Mouse (Mus musculus): ENCODE data around the gene Dct.

Dct gene

DNA sequence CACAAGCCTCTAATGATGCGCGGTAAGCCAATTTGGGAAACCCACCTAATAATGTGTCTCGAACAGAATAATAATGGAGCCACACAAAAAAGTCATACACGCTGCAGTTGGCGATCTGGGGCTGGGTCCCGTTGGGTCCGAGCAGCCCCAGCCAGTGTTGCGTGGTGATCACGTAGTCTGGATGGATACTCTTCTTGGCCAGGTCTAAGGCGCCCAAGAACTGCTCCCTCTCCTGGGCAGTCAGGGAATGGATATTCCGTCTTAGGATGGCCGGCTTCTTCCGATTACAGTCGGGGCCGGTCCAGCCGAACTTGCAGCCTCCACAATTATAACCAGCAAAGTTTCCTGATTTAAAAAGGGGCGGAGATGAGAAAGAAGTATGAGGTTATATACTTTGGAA, 9.1 kb downstream of the Dct start:
- DNase-seq (ENCODE audit: low read depth, low spot score): no peak

DNA sequence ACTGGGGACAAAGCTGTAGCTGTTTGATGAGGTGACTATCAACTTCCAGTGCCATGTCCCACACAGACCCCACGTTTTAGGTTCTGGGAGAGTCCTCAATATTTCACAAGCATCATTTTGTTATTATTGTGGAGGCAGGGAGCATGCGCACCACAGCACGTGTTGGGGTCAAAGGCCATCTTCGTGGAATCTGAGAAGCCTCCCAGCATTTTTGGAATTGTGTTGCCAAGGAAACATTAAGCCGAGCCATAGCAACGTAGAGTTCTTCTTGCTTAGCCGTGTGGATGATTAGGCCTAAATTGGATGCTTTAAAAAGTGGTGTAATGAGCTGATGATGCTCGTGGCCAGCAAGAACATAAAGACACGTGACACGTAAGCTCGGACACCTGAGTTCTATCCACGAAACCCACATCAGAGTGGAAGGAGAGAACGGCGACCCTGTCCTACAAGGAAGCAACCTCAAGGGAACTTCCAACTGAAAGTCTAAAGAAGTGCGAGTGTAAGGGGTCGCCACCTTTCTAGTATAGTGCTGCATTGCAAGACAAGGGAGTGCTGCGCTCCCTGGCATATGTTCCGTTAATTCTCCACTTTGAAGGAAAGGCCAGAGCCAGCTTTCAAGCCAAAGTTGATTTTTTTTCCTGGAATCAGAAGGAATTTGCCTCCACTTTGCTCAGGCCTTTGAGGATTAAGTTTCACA, 9.8 kb downstream of the Dct start:
- DNase-seq (ENCODE audit: low read depth, low spot score): no peak

DNA sequence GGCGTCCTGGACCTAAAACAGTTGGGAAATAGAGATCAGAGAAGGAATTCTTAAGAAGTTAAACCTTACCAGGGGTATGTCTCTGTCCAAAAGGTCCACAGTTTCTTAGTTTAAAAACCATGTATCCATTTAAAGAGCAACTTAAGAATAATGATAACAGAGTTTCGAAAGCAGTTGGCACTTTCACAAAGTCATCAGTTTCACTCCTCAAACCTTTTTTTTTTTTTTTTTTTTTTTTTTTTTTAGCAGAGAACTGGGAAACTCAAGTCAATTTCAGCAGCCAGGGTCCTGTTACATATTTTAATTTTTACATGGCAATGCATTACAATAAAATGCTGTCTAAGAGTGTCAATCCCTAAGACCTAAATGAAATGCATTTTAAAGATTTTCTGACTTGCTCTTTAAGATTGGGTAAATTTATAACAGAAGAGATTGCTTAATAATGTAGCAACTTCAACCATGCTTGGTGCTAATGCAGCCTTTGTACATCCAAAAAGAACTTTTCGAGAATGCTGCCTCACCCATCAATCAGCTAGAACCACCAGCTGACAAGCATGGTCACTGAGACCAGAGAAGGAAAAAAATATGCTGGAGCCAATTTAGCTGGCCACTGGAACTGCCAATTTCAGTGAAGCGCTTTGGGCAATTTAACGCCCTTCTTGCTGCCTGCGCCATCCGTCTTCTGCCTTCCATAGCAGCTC, 11.3 kb downstream of the Dct start:
- DNase-seq (ENCODE audit: low read depth, low spot score): no peak

DNA sequence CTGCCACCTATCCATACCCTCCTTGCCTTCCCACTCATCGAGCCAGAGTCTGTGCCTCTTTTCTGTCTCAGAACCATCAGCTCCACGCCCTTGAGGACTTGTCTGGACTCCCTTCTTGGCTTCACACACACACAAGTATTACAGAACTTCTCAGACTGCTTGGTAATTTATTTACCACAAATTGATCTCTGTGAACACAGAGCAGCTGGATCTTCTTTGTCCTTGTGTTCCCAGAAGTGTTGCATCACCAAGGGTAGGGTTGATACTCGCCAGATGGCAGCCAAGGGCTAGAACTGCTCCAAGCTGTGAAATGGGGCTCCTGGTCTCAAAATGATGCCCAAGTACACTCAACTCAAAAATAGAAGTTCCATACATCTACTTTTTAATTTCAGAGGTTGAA, 13.0 kb downstream of the Dct start:
- DNase-seq (ENCODE audit: low read depth, low spot score): peak; percentile 29

DNA sequence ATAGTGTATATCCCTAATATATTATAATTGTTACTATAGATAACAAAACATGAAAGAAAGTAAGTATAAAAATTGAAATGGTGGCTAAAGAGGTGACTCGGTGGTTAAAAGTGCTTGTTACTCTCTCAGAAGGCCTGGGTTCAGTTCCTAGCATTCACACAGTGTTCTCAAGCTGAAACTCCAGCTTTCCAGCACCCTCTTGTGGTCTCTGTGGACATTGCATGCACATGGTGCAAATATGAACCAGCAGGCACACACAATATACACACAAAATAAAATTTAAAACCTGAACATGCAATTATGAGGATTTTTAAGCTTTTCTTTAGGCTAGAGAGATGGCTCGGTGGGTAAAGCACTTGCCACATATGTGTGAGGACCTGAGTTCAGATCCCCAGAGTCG, 24.5 kb downstream of the Dct start:
- DNase-seq (ENCODE audit: low read depth, low spot score): no peak

DNA sequence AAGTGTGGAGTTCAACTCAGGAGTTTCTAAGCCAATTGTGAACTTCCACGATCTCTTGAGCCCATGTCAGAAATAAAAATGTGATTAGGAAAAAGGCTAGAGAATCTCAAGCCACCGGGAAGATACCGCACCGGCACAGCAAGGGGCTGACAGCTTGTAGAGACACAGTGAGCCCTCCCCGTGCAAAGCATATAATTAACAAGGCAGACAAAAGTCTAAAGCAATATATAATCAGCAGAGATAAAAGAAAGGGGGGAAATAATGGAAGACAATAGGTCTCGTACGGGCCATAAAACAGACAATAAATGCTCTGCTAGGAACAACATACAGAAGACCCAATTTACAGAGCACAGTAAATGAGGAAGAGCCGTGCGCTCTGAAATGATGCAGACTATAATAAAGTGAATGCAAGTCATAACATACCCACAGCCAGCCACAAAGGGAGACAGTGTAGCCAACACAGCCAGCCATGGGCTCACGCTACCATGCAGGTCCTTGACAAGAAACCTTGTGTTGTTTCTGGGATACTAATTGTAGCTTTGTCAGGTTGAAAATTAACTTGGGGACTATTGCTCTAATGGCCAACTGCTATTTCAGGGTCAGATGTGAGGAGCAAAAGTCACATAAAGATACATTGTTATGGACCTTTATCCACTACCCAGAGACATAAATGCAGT, 30.0 kb downstream of the Dct start:
- no peak for DNase-seq (ENCODE audit: low read depth, low spot score)

DNA sequence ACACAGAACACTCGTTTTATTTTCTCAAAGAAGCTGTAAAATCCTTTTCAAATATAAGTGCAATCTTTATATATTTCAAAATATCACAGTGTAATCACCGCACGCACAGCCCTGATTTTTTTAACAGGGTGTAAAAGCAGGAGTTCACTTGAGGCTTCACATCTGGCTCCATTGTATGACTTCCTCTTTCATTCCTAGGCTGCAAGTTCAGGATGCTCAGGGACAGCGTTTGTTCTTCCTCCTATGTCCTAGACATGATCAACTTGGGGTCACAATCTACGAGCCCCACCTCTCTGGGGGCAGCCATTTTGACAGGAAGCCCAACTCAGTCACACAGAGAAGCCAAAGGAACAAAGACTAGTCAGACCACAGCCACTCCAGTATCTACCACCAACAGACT, 32.7 kb downstream of the Dct start:
- no peak for DNase-seq (ENCODE audit: low read depth, low spot score)

DNA sequence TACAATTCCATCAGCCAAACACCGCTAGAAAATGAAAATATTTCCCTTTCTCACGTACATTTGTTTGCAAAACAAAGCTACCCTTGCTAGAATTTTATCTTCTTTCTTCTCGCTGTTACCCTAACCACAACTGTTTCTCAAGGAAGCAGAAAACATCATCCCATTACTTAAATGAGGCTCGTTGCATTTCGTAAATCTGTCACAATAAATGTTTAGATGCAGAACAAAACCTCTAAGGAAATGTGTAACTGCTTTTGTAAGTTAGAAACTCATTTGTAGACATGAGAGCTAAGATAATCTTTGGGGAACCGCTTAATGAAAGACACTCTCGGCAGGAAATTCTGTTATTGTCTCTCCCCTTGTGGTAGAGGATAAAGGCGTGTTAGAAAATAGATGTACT, 38.8 kb downstream of the Dct start:
- no peak for DNase-seq (ENCODE audit: low read depth, low spot score)

DNA sequence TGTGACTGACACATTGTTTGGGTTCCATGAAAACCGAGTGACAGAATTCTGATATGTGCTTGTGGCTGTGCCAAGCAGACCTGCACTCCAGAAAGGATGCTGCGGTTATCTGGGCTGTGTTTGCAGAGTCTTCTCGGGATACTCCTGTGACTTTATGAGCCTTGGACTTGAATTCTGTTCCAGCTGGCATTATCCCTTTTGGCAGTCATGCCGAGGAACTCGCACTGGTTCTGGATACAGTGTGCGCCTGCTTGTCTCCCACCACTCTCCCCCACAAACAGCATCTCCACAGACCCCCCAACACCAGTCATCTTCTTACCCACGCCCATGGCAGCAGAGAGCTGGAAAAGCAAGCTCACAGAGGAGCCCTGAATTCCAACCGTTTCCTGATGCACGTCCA, 42.5 kb downstream of the Dct start:
- no peak for DNase-seq (ENCODE audit: low read depth, low spot score)

DNA sequence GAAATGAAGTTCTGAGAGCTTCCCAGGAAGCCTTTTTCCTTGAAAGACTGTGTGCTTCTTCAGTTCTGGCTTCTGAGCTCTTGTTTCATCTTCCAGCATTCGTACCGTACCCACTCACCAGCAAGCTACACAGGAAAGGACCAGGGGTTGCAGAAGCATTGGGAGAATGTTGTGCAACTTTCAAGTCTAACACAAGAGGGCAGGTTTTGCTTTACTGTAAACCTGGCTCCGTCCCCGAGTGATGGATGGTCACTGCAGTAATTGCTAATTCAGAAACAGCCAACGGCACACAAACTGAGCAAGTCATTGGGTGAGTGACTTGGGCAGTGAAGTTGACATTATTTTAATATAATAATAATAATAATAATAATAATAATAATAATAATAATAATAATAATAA, 46.3 kb downstream of the Dct start:
- DNase-seq (ENCODE audit: low read depth, low spot score): peak; percentile 25

DNA sequence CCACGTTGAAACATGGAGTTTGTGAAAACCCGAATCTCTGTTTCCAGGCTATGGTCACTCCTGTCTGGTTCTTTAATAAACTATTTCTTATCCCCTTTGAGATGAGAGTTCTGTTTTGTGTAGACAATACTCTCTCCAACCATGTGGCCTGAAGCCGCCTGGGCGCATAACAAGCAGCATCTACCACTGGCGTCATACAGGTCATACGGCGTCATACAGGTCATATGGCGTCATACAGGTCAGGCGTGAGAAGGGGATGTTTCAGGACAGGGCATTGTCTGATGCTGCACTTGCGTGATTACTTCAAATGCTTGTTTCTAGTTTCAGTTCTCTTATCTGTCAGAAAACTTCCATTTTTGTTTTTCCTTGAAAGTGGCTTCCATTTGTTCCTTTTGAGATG, 47.6 kb downstream of the Dct start:
- no peak for DNase-seq (ENCODE audit: low read depth, low spot score)

DNA sequence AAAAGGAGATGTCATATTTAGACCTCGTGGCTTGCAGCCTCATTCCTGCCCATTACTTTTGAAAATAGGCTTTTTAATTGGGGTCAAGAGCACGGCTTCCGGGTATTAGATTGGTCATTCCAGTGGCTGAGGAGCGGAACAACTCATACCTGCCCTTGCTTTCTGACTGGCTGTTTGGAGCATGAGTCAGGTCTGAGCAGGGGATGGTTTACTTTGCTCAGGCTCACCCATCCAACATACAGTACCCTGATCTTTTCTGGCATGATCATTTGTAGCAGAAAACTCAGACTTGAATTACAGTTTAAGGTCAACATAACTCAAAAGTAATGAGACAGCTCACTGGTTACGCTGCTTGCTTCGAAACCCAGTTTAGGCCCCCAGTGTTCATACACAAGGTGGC, 58.2 kb downstream of the Dct start:
- DNase-seq (ENCODE audit: low read depth, low spot score): no peak

DNA sequence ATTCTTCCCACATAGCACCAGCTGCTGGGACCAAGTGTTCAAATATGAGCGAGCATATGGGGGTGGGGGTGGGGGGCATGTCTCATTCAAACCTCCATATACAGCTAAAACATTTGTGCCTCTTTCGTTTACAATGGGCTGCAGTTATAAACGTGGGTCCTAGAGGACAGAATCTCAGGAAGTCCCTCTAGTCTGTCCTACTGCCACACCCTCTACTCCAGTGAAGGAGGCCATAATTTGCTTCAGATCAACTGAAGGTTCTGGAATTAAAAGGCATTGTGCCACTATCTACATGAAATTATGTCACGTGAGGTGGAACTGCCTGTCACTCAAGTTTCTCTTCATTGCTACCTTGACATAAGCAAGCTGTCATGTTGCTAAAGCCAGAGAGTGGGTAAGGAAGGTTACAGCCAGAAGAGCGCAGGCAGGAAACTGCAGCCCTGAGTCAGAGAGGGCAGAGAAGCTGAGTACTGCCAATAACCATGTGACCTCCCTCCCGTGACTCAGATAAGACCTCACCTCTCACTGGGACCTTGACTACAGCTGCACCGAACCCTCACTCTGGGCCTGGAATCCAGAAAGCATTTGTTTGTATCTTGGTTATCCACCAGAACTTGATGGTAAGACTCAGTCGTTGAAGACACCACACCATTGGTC, 59.3 kb downstream of the Dct start:
- DNase-seq (ENCODE audit: low read depth, low spot score): no peak

DNA sequence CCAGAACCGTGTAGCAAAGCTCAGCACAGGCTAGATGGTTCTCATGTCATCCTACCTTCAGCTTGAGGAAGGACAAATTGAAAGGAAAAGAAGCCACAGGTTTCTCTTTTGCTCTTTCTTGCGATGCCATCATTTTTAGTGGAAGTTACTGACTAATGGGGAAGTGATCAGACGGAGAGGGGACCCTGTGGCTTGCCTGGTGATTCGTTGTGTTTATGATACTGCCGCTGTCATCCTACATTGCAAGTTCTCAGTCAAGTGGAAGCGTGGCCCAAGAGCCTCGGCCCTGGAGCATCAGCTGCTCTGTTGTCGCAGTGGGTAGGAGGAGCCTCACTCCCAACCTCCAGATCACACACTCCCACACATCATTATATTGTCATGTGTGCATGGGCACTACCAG, 61.8 kb downstream of the Dct start:
- DNase-seq (ENCODE audit: low read depth, low spot score): no peak

DNA sequence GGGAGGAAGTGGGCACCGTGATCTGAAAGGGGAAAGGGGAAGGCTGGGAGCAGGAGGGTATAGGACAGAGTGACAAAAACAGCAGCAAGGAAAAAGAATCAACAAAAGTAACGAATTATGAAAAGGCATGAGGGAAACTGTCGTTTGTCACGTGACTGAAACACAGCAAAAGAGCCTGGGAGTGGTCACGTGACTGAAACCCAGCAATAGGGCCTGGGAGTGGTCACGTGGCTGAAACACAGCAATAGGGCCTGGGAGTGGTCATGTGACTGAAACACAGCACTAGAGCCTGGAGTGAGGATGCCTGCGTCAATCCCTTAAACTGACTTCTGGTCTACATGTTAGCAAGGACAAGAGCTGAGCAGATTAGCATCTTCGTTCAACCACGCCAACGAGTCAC, 63.6 kb downstream of the Dct start:
- no peak for DNase-seq (ENCODE audit: low read depth, low spot score)

DNA sequence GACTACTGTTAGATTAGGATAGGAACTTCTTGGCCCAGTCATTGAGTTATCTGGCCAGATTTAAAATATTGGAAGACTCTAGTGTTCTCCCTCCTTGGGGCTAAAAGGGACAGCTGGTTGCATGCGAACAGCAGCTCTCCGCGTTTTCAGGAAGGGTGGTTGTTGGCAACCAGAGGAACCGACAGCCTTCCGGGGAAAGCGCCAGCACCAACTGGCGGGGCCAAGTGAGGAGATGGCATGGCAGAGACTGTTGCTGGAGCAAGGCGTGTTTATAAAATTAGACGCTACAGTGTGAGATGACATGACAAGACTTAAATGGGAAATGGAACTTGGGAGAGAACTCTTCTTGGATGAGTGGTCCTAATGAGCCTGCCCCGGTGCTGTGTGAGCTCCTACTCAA, 70.5 kb downstream of the Dct start:
- no peak for DNase-seq (ENCODE audit: low read depth, low spot score)

DNA sequence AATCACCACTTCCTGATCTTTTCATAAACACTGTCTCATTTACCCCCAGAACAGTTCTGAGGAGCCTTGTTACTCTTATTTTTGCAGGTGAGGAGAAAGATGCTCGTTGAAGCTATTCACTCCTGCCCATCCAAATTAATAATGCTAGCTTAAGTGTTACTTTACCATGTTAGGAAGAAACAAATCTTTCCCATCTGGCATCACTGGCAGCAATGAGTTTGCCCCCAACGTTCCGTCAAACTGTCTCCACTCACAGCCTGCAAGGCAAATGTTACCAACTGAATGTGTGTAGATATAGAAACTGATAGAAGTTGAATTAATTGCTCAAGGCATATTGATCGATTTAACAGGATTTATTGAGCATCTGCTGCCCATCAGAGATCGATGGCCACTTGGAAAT, 79.5 kb downstream of the Dct start:
- DNase-seq (ENCODE audit: low read depth, low spot score): no peak

Measured in skeletal muscle tissue, adult 2 months (tissue).